Mouse (Mus musculus) gastrocnemius, postnatal 4 days (tissue): ENCODE data around the gene Smdt1. TPM values are rescaled to one million over a fixed set of nuclear protein-coding genes. Genes with fewer than 3 reads are reported as not detected.

Experiments used
- DNase-seq, 2 experiments: peaks; one replicate each; pipeline ENCODE4 v3.0.0; 2021 to 2022; ENCODE audit warnings: low spot score in 2 of 2, mixed read lengths in 2 of 2
- long read RNA-seq, 2 experiments: library from polyadenylated mRNA; stranded (forward); transcript quantifications; one replicate each; pipeline ENCODE4 v2.0.0; 2021
- total RNA-seq, 2 experiments: library from RNA; stranded (reverse); gene quantifications; 2 replicates each; pipeline ENCODE4 v1.2.3; 2021

Smdt1 gene
- total RNA-seq = 100 to 1,000 TPM; 135 to 144 TPM
- long read RNA-seq, experiment 1, transcript Smdt1-204 (3 exons, 597 nt) = minor isoform, 11 of 145 reads
- long read RNA-seq, experiment 1, transcript Smdt1-201 (3 exons, 705 nt) = major isoform, 56 of 145 reads
- long read RNA-seq, experiment 1, partial matches to known transcripts = 9 of 145 reads
- long read RNA-seq, experiment 1, other reads (novel, unspliced or antisense) = 69 of 145 reads
- long read RNA-seq, experiment 2, transcript Smdt1-201 (3 exons, 705 nt) = major isoform, 47 of 154 reads
- long read RNA-seq, experiment 2, transcript Smdt1-204 (3 exons, 597 nt) = minor isoform, 13 of 154 reads
- long read RNA-seq, experiment 2, partial matches to known transcripts = 5 of 154 reads
- long read RNA-seq, experiment 2, other reads (novel, unspliced or antisense) = 89 of 154 reads

- peak; percentile 90 to 97 for DNase-seq
Measured at GRCm38 (mm10) chr15:82338593-82339112, at the start of gene Smdt1, which contains the start of the genes Naga and Pheta2. Gene Smdt1, plus strand, starts transcription at chr15:82338959. Gene Naga, minus strand, starts transcription at chr15:82338925. Gene Pheta2, plus strand, starts transcription at chr15:82338942.

- DNase-seq = no peak
Measured at GRCm38 (mm10) chr15:82290252-82290651, 48.5 kb upstream of the Smdt1 start.

GRCm38 (mm10) chr15:82292851-82293250 lies 45.9 kb upstream of the Smdt1 start:
- no peak for DNase-seq

DNA sequence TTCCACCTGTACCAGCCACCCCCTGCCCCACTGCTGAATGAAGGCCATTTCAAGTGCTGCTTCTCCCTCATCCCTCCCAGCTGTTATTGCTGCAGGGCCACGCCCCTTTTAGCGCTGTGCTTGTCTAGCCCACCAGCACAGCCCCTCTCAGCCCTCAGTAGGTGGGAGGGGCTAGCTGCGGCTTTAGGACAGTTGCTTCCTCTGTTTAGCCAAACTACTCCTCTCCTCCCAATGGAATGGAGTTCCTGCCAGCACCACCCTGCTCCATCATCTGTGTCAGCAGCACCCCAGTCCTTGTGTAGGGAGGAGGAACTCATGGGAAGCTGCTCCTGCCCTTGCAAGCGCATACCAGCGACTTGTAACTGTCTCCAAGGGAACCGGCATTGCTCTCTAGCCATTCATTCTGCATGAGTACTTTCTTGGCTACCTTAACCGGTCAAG lies 45.5 kb upstream of the Smdt1 start:
- no peak for DNase-seq

- DNase-seq = no peak
Measured at GRCm38 (mm10) chr15:82294059-82294458, 44.7 kb upstream of the Smdt1 start.

DNA sequence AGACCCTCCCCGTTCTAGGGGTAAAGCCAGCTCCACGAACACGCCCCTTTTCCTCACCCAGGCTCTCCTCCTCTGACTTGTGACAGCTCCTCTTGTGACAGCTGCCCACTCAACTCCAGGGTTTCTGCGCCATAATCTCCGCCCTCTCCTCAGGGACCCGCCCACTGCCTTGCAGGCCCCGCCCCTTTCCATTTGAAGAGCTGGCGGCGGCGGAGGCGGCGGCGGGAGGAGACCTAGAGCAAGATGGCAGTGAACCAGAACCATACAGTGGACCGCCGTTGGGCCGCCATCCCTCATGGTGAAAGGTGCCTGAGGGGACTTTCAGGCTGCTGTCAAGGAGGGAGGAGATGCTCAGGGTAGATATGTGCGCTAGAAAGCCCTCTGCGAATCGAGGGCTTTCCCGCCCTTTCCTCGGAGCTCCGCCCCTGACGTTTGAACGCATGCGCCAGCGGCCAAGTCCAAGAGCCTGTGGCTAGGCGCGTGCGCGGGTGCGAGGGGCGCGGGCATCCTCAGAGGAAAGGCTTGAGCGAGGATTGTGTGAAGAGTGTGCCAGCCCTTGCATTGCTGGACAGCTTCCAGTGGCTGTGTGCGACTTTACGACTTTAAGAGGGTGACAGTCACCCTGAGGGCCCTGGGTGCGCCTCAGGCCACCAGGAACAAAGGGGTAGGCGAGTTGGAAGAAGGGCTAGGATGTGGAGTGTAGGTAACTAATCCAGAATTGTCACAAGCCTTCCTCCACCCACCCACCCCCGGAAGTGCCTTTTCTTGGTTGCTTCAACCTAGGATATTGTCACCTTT lies 39.8 kb upstream of the Smdt1 start, which contains the start of gene Wbp2nl:
Wbp2nl (plus strand) TSS at position 191 of the 798 bp plus-strand sequence.
- DNase-seq = no peak

GRCm38 (mm10) chr15:82307107-82307506 lies 31.7 kb upstream of the Smdt1 start:
- DNase-seq = no peak

GRCm38 (mm10) chr15:82308416-82308815 lies 30.3 kb upstream of the Smdt1 start:
- no peak for DNase-seq

- no peak for DNase-seq
Measured at GRCm38 (mm10) chr15:82317839-82318238, 20.9 kb upstream of the Smdt1 start.

GRCm38 (mm10) chr15:82319613-82320012 lies 19.1 kb upstream of the Smdt1 start:
- DNase-seq = no peak

GRCm38 (mm10) chr15:82322195-82322594 lies 16.6 kb upstream of the Smdt1 start:
- no peak for DNase-seq

DNA sequence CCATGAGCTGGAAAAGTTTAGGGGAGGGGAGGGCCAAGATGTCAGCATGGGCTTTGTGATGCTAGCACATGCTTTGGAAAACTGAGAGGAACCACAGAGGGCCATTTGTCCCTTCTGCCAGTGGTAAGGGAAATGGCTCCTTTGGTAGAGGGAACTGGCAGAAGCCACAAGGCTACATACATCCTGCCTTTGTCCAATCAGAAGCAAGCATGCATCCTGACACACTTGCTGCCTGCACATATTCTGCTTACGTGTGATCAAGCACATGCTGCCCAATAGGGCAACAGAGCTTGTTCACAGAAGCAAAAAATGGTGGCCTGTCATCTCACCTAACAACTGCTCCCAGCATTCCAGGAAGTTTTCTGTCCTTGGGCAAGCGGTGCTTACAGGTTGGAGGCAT lies 13.4 kb upstream of the Smdt1 start:
- no peak for DNase-seq

DNA sequence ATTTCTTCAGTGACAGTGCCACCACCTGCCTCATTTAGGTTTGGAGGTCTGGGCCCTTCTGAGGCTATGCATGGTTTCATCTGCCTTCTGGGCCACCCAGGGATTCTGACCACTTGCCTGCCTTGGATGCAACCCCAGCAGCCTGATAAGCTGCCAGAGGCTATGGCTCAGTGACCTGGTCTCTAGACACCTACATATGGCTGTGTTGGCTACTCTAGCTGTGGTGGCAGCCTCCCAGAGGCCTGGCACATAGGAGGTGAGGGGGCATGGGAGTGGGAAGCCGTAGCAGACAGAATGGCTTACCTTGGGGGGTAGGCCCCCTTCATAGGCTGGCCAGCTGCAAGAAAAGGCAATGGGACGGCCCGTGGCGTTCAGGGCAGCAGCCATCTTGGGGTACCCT lies 3.6 kb upstream of the Smdt1 start:
- no peak for DNase-seq

- DNase-seq = no peak
Measured at GRCm38 (mm10) chr15:82336629-82337028, 2.1 kb upstream of the Smdt1 start.

DNA sequence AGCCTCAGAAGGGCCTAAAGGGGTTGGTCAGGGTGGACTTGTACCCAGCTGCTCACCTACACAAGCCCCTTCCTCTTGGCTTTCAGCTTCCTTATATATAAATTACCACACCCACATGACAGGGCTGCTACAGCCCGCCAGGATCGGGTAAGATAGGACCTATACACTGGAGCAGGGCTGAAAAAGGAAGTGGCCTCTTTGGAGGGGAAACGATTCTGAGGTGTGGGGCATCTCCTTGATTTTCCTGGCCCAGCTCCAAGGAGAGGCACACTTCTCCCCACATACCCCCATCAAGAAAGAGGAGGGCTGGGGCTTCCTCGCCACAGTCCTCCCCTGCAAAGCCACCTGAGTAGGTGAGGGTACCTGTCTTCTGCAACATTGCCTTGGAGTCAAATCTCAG lies 884 bp upstream of the Smdt1 start:
- no peak for DNase-seq

DNA sequence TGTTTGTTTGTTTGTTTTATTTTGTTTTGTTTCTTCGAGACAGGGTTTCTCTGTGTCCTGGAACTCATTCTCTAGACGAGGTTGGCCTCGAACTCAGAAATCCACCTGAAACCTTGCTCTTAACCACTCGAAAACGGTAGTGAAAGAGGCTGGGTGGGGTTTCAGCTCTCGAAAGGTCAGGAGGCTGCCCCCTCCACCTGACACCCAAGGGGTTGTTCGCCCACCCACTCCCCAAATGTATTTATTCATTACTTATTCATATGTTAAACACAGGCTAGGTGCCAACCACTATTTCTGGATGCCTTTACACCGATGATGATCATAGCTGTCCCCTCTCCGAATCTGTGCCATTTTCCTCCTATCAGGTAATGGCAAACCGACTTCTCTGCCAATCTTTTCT lies 391 bp downstream of the Smdt1 start:
- DNase-seq = no peak

DNA sequence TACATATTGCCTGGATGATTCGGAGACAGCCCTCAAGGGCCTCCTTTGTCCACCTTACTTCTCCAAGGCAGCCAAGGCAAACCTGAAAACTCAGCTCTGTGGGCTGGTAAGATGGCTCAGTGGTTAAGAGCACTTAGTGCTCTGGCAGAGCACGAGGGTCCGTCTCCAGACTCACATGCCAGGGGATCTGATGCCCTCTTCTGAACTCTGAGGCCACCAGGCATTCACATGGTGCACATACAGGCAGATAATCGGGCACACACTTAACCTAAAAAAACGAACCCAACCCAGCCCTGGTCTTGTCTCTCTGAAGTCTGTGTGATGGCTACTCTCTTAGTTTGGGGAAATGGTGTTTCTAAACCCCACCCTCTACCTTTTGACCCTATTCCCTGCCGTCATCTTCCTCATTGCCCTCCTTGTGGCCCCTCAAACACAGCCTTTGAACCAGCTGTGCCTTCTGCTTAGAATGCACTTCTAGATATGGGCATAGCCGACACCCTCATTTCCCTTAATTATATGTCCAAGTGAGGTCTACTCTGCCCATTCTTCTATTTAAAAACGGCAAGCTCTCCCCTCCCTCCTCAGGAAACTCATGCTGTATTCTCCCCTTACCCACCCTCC lies 985 bp downstream of the Smdt1 start:
- no peak for DNase-seq

DNA sequence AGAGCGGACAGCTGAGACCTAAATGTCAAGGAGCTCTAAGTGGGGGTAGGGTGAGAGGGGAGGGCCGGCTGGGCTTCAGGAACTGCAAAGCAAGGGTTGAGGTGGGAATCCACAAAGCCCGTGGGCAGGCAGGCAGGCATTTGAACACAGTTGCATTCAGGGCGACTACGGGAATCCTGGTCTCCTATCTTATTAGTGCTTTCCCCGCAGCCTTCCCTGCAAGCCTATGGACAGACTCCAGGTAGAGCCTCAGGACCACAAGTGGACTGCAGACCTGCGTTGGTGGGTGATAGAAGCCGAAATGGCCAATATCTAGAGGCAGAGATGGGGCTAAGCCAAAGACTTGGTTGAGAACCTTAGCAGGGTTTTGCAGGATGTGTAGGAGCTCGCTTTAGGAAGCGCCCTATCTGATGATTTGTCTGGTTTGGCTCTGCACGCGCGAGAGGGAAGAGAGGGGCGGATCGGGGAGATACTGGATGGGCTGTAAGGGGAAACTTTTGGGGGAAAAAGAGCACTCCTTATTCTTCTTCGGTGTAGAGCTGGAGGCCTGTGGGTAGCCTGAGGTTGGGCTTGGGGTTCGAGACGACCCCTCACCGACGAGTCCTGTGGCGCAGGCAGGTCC lies 1.8 kb downstream of the Smdt1 start:
- no peak for DNase-seq

DNA sequence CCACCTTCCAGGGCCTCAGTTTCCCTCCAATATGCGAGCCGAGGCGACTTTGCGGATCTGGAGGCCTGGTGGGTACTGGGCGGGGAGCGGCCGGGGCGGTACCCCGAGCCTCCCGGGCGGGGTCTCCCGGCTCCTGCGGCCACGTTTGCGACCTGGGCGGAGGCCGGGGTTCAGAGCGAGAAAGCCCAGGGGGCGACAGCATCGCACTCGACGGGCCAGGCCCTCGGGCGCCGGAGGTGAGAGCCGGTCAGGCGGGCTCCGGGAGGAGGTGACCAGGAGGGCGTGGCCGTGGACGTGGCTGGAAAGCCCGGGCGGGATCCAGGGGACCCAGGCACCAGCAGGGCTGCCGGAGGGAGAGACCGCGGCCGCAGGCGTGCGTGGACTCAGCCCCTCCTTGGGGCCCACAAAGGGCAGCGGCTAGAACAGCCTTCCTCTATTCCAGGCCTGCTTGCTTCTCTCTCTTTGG lies 2.3 kb downstream of the Smdt1 start:
- peak; percentile 71 to 78 for DNase-seq

DNA sequence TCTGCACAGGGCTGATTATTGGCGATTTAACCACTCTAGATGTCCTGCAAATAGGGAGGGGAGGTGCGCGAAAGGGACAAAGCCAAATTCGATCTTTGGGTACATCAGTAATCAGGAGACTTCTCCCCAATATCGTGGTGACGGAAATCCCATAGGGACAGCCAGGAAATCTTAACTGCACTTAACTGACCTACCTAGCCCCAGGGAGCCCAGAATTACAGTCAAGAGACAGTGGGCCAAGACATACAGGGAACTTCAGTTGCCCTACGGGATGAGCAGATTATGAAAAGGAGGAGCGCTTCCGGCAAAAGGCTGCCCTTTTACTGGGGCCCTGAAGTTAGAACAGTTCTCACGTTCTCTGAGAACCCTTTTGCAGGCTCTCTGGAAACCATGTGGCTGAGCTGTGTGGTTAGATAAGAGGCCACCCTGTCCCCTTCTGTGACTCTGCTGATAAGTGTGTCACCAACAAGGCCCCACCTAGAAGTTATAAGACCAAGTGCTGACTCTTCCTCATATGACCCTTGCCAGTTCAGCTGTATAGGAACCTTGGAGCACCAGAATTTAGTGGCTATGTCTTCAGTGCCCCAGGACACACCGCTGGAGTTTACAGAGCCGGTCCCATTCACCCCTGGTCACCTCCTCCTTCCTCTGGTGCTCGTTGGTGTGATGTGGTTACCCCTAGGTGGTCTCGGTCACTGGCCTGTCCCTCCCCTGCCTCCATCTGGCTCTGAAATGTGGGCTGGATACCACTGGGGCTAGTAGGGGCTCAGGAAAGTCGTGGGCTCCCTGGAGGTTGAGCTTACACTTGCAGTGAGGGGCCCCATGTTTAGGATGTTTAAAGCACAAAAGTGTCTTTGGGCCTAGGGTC lies 3.1 kb downstream of the Smdt1 start:
- no peak for DNase-seq
